Mouse (Mus musculus): ENCODE data around the gene 1700001P01Rik. TPM values are rescaled to one million over a fixed set of nuclear protein-coding genes. Genes with fewer than 3 reads are reported as not detected.

1700001P01Rik gene
- polyA plus RNA-seq, 1 experiment from 2014 or later = not detected

DNA sequence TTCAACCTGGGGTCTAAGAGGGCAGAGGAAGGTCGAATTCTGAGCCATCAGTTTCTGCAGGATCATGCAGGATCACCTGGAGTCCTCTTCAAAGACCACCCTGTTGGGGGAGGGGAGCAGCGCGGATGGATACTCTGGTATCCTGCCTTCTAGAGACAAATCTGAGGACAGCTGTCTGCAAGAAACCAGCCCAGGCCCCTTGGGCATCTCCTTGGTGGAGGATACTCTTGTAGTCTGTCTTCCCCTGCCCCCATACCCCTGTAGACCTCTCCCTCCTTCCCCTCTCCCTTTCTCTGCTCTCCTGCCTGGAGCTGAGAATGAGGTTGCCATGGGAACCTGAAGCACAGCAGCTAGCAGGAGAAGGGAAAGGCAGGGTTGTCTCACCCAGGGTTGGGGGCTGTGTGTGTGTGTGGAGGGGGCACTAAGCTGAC, 36.8 kb upstream of the 1700001P01Rik start:
- peaks cover 86% of the 10 kb centered on the region for H3K4me1 ChIP-seq (ENCODE audit: control insufficient read depth, insufficient read depth, low read length)
- ATAC-seq (ENCODE audit: insufficient read depth, low FRiP score) = no peak
- no peaks in the 10 kb centered on the region for H3K9me3 ChIP-seq (replicated peaks; ENCODE audit: control insufficient read depth, low read length)
- no peaks in the 10 kb centered on the region for H3K36me3 ChIP-seq (ENCODE audit: control insufficient read depth, insufficient read depth, low read length)
- no peak overlapping the region for H3K4me3 ChIP-seq (replicated peaks; ENCODE audit: low read length)
- peak overlapping the region; percentile 61 for H3K27ac ChIP-seq (ENCODE audit: low read length)
- 48% methylated on average over 3 of the region's 3 CpGs for WGBS
- H3K4me2 ChIP-seq (ENCODE audit: low read depth, low read length) = no peak overlapping the region
- H3K27me3 ChIP-seq (ENCODE audit: control insufficient read depth, insufficient read depth, low read length) = no peaks in the 10 kb centered on the region
- H3K9ac ChIP-seq (ENCODE audit: low read length) = peak overlapping the region; percentile 29; the same call in 1 of the 2 replicates

DNA sequence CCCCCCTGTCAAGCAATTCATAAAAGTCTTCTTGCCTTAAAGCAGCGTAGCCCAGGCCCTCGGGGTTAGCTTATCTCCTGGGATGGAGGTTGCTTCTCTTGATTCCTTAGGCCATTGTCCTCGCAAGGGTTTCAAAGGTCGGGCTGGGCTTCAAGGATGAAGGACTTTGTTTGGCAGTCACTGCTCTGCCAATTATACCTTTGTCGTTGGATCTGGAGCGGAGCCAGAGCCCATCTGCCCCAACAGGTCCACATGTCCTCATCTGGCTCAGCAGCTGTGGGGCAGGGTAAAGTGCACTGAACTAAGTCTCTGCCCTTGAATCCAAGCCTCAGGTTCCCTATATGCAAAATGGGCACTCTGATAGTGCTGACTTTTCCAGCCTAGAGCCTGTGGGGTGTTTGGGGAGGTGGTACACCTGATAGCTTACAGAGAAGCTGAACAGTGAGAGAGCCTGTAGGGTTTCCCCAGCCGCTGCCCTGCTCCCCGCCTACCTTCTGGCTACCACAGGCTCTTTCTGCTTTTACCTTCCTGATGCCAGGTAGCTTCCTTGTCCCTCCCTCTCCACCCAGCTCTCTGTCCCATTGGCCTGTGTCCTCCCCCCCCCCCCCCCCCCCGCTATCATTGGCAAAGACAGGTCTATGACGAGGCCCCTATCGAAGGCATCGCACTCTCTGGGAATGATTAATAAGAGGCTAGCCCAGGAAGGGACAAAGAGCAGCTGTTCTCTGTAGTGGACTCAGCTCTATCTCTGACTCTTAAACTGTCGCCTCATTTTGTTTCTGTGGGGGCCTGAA, 36.0 kb upstream of the 1700001P01Rik start:
- H3K36me3 ChIP-seq (ENCODE audit: control insufficient read depth, insufficient read depth, low read length) = no peaks in the 10 kb centered on the region
- no peaks in the 10 kb centered on the region for H3K9me3 ChIP-seq (replicated peaks; ENCODE audit: control insufficient read depth, low read length)
- H3K9ac ChIP-seq (ENCODE audit: low read length) = peak overlapping the region; percentile 29; the same call in 1 of the 2 replicates
- H3K4me2 ChIP-seq (ENCODE audit: low read depth, low read length) = peak overlapping the region; percentile 19
- H3K27ac ChIP-seq (ENCODE audit: low read length) = peak overlapping the region; percentile 78
- no peak overlapping the region for H3K4me3 ChIP-seq (replicated peaks; ENCODE audit: low read length)
- WGBS = 31% methylated on average over 12 of the region's 13 CpGs
- ATAC-seq (ENCODE audit: insufficient read depth, low FRiP score) = no peak
- H3K27me3 ChIP-seq (ENCODE audit: control insufficient read depth, insufficient read depth, low read length) = no peaks in the 10 kb centered on the region
- H3K4me1 ChIP-seq (ENCODE audit: control insufficient read depth, insufficient read depth, low read length) = peaks cover 83% of the 10 kb centered on the region

DNA sequence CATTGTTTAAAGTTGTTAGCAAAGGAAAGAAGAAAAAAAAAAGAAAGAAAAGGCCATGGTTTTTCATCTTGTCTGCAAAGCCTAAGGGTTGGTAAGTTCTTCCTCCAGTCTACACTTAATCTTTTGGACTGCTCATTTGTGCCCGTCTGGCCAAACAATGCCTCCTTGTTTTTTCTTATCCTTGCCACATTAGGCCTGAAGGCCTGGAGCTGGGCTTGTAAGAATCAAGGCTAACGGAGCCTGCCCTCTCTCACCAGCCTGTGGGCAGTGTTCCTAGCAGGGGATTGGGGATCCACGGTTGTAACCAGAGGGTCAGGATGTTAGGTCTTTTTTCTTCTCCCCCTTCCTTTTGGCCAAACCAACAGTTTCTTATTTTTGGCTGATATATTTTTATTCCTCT, 35.3 kb upstream of the 1700001P01Rik start:
- Histone ChIP-seq H3K4me1 (ENCODE audit: control insufficient read depth, insufficient read depth, low read length) (peaks cover 83% of the 10 kb centered on the region), H3K36me3 (ENCODE audit: control insufficient read depth, insufficient read depth, low read length) (no peaks in the 10 kb centered on the region), H3K4me2 (ENCODE audit: low read depth, low read length) (no peak overlapping the region), H3K4me3 (replicated peaks; ENCODE audit: low read length) (no peak overlapping the region), H3K9me3 (replicated peaks; ENCODE audit: control insufficient read depth, low read length) (no peaks in the 10 kb centered on the region), H3K9ac (ENCODE audit: low read length) (no peak overlapping the region), H3K27ac (ENCODE audit: low read length) (peak overlapping the region; percentile 58), H3K27me3 (ENCODE audit: control insufficient read depth, insufficient read depth, low read length) (no peaks in the 10 kb centered on the region)
- ATAC-seq (ENCODE audit: insufficient read depth, low FRiP score) = no peak
- 50% methylated on average over 3 of the region's 3 CpGs for WGBS

DNA sequence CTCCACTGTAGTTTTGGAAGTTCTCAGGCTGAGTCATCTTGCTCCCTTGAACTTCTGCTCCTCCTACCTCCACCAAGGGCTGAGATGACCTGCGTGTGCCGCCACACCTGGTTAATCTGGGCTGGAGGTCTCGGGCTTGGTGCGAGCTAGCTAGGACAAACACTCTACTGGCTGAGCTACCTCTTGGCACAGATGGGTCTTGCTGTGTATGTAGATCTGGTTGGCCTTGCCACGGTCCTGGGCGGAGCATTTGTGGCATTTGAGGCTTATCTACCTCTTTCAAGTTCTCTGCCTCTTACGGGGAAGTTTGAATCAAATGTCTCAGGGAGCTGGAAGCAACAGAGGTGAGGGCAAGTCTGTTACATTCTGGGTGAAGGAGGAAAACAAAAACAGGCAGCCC, 34.6 kb upstream of the 1700001P01Rik start:
- Histone ChIP-seq H3K4me3 (replicated peaks; ENCODE audit: low read length) (no peak overlapping the region), H3K4me2 (ENCODE audit: low read depth, low read length) (no peak overlapping the region), H3K36me3 (ENCODE audit: control insufficient read depth, insufficient read depth, low read length) (no peaks in the 10 kb centered on the region), H3K9ac (ENCODE audit: low read length) (no peak overlapping the region), H3K4me1 (ENCODE audit: control insufficient read depth, insufficient read depth, low read length) (peaks cover 83% of the 10 kb centered on the region), H3K27me3 (ENCODE audit: control insufficient read depth, insufficient read depth, low read length) (no peaks in the 10 kb centered on the region), H3K9me3 (replicated peaks; ENCODE audit: control insufficient read depth, low read length) (no peaks in the 10 kb centered on the region), H3K27ac (ENCODE audit: low read length) (peak overlapping the region; percentile 81)
- 44% methylated on average over 7 of the region's 7 CpGs for WGBS
- ATAC-seq (ENCODE audit: insufficient read depth, low FRiP score) = peak; percentile 42; the same call in 1 of the 2 replicates

DNA sequence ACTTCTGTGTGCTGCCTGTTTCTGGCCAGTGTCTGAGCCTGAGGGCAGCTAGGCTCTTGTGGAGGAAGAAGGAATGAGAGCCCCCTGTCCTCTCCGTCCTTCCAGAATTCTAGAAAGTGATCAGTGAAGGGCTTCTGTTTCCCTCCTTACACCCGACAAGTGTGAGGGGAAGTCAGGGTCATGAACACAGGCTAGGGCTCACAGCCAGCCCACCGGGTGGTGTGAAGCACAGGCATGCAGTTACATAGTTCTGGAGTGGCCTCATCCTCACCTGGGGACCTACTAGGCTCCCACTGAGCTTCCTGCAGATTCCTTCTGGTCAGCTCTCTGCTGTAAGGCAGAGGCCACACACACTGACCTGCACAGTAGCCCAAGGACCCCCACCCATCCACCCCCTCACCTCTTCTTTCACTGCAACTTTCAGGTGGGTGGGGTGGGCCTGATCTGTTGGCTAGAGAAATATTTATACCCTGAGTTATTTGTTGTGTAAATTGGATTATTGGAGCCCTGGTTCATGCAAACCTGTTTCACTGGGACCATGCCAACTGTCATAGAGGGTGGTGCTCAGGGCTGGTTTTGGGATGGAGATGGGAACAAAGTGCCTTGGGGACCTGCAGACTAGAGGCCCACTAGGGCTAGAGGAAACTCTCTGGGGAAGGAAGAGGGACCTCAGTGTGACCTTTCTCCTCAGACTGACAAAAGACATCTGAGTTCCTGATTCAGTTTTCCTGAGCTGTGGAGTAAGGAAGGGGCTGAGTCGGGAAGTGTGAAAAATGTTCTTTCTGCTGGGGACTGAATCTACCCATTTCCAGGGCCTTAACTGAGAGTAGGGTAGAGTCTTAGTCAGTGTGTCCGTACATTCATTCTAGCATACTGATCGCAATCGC, 33.8 kb upstream of the 1700001P01Rik start:
- no peak for ATAC-seq (ENCODE audit: insufficient read depth, low FRiP score)
- Histone ChIP-seq H3K4me1 (ENCODE audit: control insufficient read depth, insufficient read depth, low read length) (peaks cover 86% of the 10 kb centered on the region), H3K36me3 (ENCODE audit: control insufficient read depth, insufficient read depth, low read length) (no peaks in the 10 kb centered on the region), H3K9ac (ENCODE audit: low read length) (peak overlapping the region; percentile 51; the same call in 1 of the 2 replicates), H3K27ac (ENCODE audit: low read length) (peak overlapping the region; percentile 81), H3K4me2 (ENCODE audit: low read depth, low read length) (no peak overlapping the region; the same call in 1 of the 2 replicates), H3K27me3 (ENCODE audit: control insufficient read depth, insufficient read depth, low read length) (no peaks in the 10 kb centered on the region), H3K4me3 (replicated peaks; ENCODE audit: low read length) (no peak overlapping the region), H3K9me3 (replicated peaks; ENCODE audit: control insufficient read depth, low read length) (no peaks in the 10 kb centered on the region)
- WGBS = 52% methylated on average over 7 of the region's 7 CpGs

DNA sequence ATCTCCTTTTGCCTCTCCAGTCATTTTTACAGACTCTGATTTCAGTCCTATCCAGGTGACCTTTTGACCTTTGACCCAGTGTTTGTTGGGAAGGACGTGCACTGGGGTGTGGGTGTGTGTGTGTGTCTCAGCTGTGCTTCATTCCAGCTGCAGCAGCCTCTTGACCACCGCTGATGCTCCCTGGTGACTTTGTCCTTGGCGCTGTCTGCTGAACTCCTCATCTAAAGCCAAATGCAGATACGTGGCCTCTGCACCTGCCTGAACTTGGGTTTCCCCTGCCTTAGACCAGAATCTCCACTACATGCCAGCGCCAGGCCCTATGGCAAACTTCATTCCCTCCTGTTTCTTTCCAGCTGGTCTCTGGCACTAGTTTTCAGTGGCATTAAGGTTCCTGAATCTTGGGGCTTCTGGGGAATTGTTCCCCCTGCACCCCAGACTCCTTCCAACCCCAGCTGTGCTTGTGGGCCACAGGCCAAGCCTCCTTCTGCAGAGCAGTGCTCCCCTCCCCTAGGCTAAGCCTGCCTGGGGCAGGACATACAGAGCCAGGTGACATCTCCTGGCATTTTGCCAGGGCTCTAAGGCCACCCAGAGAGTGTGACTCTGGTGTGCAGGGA, 33.0 kb upstream of the 1700001P01Rik start:
- Histone ChIP-seq H3K36me3 (ENCODE audit: control insufficient read depth, insufficient read depth, low read length) (no peaks in the 10 kb centered on the region), H3K9me3 (replicated peaks; ENCODE audit: control insufficient read depth, low read length) (no peaks in the 10 kb centered on the region), H3K27ac (ENCODE audit: low read length) (peak overlapping the region; percentile 81), H3K4me2 (ENCODE audit: low read depth, low read length) (no peak overlapping the region), H3K27me3 (ENCODE audit: control insufficient read depth, insufficient read depth, low read length) (no peaks in the 10 kb centered on the region), H3K4me1 (ENCODE audit: control insufficient read depth, insufficient read depth, low read length) (peaks cover 88% of the 10 kb centered on the region), H3K4me3 (replicated peaks; ENCODE audit: low read length) (no peak overlapping the region), H3K9ac (ENCODE audit: low read length) (peak overlapping the region; percentile 51)
- WGBS = 30% methylated on average over 5 of the region's 5 CpGs
- ATAC-seq (ENCODE audit: insufficient read depth, low FRiP score) = no peak

DNA sequence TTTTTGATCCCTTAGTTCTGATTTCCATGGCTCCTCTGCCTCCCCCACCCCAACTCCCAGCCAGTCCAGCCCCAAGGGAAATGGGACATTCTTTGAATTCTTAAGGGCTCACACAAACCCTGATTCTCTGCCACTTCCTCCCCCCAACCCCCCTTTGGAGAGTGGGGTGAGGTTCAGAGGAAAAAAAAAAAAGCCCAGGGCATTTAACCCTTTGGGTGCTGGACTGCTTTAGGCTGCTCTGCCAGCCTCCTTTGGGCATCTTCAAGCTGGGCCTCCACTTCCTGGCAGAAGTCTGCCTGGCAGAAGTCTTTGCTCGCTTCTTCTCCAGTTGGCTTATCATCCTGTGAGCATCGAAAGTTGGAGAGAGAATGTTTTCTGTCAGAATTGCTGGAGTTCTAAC, 32.4 kb upstream of the 1700001P01Rik start:
- H3K27ac ChIP-seq (ENCODE audit: low read length) = peak overlapping the region; percentile 81
- no peak overlapping the region for H3K4me2 ChIP-seq (ENCODE audit: low read depth, low read length)
- no peaks in the 10 kb centered on the region for H3K9me3 ChIP-seq (replicated peaks; ENCODE audit: control insufficient read depth, low read length)
- 49% methylated on average over 2 of the region's 2 CpGs for WGBS
- no peaks in the 10 kb centered on the region for H3K36me3 ChIP-seq (ENCODE audit: control insufficient read depth, insufficient read depth, low read length)
- H3K4me1 ChIP-seq (ENCODE audit: control insufficient read depth, insufficient read depth, low read length) = peaks cover 83% of the 10 kb centered on the region
- ATAC-seq (ENCODE audit: insufficient read depth, low FRiP score) = no peak
- H3K4me3 ChIP-seq (replicated peaks; ENCODE audit: low read length) = no peak overlapping the region
- H3K27me3 ChIP-seq (ENCODE audit: control insufficient read depth, insufficient read depth, low read length) = no peaks in the 10 kb centered on the region
- peak overlapping the region; percentile 37; the same call in 1 of the 2 replicates for H3K9ac ChIP-seq (ENCODE audit: low read length)

DNA sequence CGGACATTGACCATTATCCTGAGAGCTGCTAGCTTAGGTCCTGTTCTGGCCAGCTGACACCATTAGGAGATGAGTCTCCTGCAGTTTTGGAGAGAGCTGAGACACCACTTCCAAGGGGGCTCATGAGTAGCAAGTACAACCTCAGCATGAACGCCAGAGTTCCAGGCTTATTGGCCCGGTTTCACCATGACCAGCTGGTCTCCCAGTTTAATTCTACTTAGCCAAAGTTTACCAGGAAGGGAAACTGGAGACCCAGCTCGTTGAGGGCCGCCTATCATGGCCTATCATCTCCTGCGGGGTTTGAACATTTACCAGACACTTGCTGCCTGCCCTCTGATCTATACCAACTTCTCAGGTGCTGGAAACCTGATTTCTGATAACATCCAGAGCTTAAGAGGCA, 31.9 kb upstream of the 1700001P01Rik start:
- Histone ChIP-seq H3K4me1 (ENCODE audit: control insufficient read depth, insufficient read depth, low read length) (peaks cover 80% of the 10 kb centered on the region), H3K4me2 (ENCODE audit: low read depth, low read length) (no peak overlapping the region)

More for the DNA sequence above, 31.9 kb upstream of the 1700001P01Rik start:
- Histone ChIP-seq H3K9ac (ENCODE audit: low read length) (no peak overlapping the region; the same call in 1 of the 2 replicates), H3K27me3 (ENCODE audit: control insufficient read depth, insufficient read depth, low read length) (no peaks in the 10 kb centered on the region), H3K27ac (ENCODE audit: low read length) (peak overlapping the region; percentile 81), H3K9me3 (replicated peaks; ENCODE audit: control insufficient read depth, low read length) (no peaks in the 10 kb centered on the region), H3K36me3 (ENCODE audit: control insufficient read depth, insufficient read depth, low read length) (no peaks in the 10 kb centered on the region), H3K4me3 (replicated peaks; ENCODE audit: low read length) (no peak overlapping the region)
- WGBS = 24% methylated on average over 6 of the region's 6 CpGs
- ATAC-seq (ENCODE audit: insufficient read depth, low FRiP score) = no peak

All from stomach, embryonic 16.5 days (tissue).